Comparison of ENCODE assay signal across 8 mouse cellular contexts in genomic region chr10:41072116-41072515, GRCm38 (mm10). TPM values are rescaled to one million over a fixed set of nuclear protein-coding genes. Genes with fewer than 3 reads are reported as not detected.
DNase-seq lines count a peak whose midpoint lies in the region; ATAC-seq and TF ChIP-seq lines count a peak whose summit lies in the region.
"Had no signal": no experiment of that assay in that cellular context is flagged by ENCODE, and none has a peak within 500 bp of the region (broad histone marks: within the 10 kb centered on the region; RNA-seq: fewer than 3 reads in every experiment).

Gene Gpr6, minus strand, starts transcription at chr10:41072285.

- H3K36me3 ChIP-seq in stomach, embryonic 14.5 days (ENCODE audit: control insufficient read depth, insufficient read depth, low read length): no peaks in the 10 kb centered on the region
- H3K36me3 ChIP-seq in stomach, postnatal 0 days (ENCODE audit: control insufficient read depth, insufficient read depth, low read length): no peaks in the 10 kb centered on the region
- no peaks in the 10 kb centered on the region for H3K36me3 ChIP-seq in embryonic facial prominence, embryonic 12.5 days
- no peaks in the 10 kb centered on the region for H3K36me3 ChIP-seq in intestine, embryonic 16.5 days (ENCODE audit: control insufficient read depth, insufficient read depth, low read length)
- no peaks in the 10 kb centered on the region for H3K36me3 ChIP-seq in midbrain, embryonic 15.5 days (replicated peaks)

- peak within 1 kb of the TSS; percentile 26 for H3K4me2 ChIP-seq in stomach, embryonic 14.5 days (replicated peaks; ENCODE audit: low read depth, low read length)
- no peak within 1 kb of the TSS for H3K4me2 ChIP-seq in stomach, postnatal 0 days (replicated peaks; ENCODE audit: low read depth)
- H3K4me2 ChIP-seq in embryonic facial prominence, embryonic 12.5 days (replicated peaks): peak within 1 kb of the TSS; percentile 39
- no peak within 1 kb of the TSS for H3K4me2 ChIP-seq in intestine, embryonic 16.5 days (ENCODE audit: low read depth, low read length)
- peak within 1 kb of the TSS; percentile 97 for H3K4me2 ChIP-seq in midbrain, embryonic 15.5 days

- no peak for ATAC-seq in stomach, embryonic 14.5 days (ENCODE audit: insufficient number of reproducible peaks, insufficient read depth, low FRiP score, low read depth)
- no peak for ATAC-seq in stomach, postnatal 0 days (ENCODE audit: low FRiP score, low TSS enrichment)
- no peak for ATAC-seq in embryonic facial prominence, embryonic 12.5 days (ENCODE audit: insufficient number of reproducible peaks, insufficient read depth, low FRiP score, low TSS enrichment)
- no peak for ATAC-seq in intestine, embryonic 16.5 days
- peak; percentile 83 for ATAC-seq in midbrain, embryonic 15.5 days (replicated peaks)

- no peaks in the 10 kb centered on the region for H3K4me1 ChIP-seq in stomach, embryonic 14.5 days (ENCODE audit: control insufficient read depth, insufficient read depth, low read length)
- H3K4me1 ChIP-seq in stomach, postnatal 0 days (replicated peaks; ENCODE audit: control insufficient read depth, insufficient read depth): no peaks in the 10 kb centered on the region
- peaks cover 12% of the 10 kb centered on the region for H3K4me1 ChIP-seq in embryonic facial prominence, embryonic 12.5 days
- no peaks in the 10 kb centered on the region for H3K4me1 ChIP-seq in intestine, embryonic 16.5 days (ENCODE audit: control insufficient read depth, insufficient read depth, low read length)
- H3K4me1 ChIP-seq in midbrain, embryonic 15.5 days: peaks cover 23% of the 10 kb centered on the region

- 1% methylated on average over 23 of the region's 23 CpGs for WGBS in stomach, embryonic 14.5 days
- WGBS in stomach, postnatal 0 days: 1% methylated on average over 23 of the region's 23 CpGs
- under 1% methylated on average over 23 of the region's 23 CpGs for WGBS in embryonic facial prominence, embryonic 12.5 days
- WGBS in intestine, embryonic 16.5 days: under 1% methylated on average over 23 of the region's 23 CpGs
- under 1% methylated on average over 23 of the region's 23 CpGs for WGBS in midbrain, embryonic 15.5 days

- peaks cover 24% of the 10 kb centered on the region for H3K27me3 ChIP-seq in stomach, embryonic 14.5 days (ENCODE audit: control insufficient read depth, insufficient read depth, low read length)
- peaks cover 15% of the 10 kb centered on the region for H3K27me3 ChIP-seq in stomach, postnatal 0 days (ENCODE audit: control insufficient read depth, insufficient read depth, low read length)
- peaks cover 48% of the 10 kb centered on the region for H3K27me3 ChIP-seq in embryonic facial prominence, embryonic 12.5 days
- peaks cover 25% of the 10 kb centered on the region for H3K27me3 ChIP-seq in intestine, embryonic 16.5 days (replicated peaks; ENCODE audit: control insufficient read depth, insufficient read depth, low read length)
- H3K27me3 ChIP-seq in midbrain, embryonic 15.5 days (replicated peaks): peaks cover 14% of the 10 kb centered on the region

- no peak for TF ChIP-seq CTCF in stomach, postnatal 0 days (IDR thresholded peaks at IDR 0.05; ENCODE audit: low read depth)

- H3K27ac ChIP-seq in stomach, embryonic 14.5 days (ENCODE audit: low read length): no peak within 1 kb of the TSS
- no peak within 1 kb of the TSS for H3K27ac ChIP-seq in stomach, postnatal 0 days (replicated peaks)
- H3K27ac ChIP-seq in embryonic facial prominence, embryonic 12.5 days: no peak within 1 kb of the TSS
- H3K27ac ChIP-seq in intestine, embryonic 16.5 days (ENCODE audit: low read length): no peak within 1 kb of the TSS
- H3K27ac ChIP-seq in midbrain, embryonic 15.5 days: peak within 1 kb of the TSS; percentile 49

- no peak for TF ChIP-seq EP300 in stomach, postnatal 0 days (optimal IDR thresholded peaks at IDR 0.05)

- no peaks in the 10 kb centered on the region for H3K9me3 ChIP-seq in stomach, embryonic 14.5 days (ENCODE audit: control insufficient read depth, low read depth, low read length)
- H3K9me3 ChIP-seq in stomach, postnatal 0 days (ENCODE audit: control insufficient read depth, low read length): no peaks in the 10 kb centered on the region
- H3K9me3 ChIP-seq in embryonic facial prominence, embryonic 12.5 days: no peaks in the 10 kb centered on the region
- no peaks in the 10 kb centered on the region for H3K9me3 ChIP-seq in intestine, embryonic 16.5 days (ENCODE audit: control insufficient read depth, low read length)
- H3K9me3 ChIP-seq in midbrain, embryonic 15.5 days: no peaks in the 10 kb centered on the region

- H3K9ac ChIP-seq in stomach, embryonic 14.5 days (replicated peaks; ENCODE audit: low read depth, low read length): no peak within 1 kb of the TSS
- H3K9ac ChIP-seq in stomach, postnatal 0 days (ENCODE audit: low read length): no peak within 1 kb of the TSS
- no peak within 1 kb of the TSS for H3K9ac ChIP-seq in embryonic facial prominence, embryonic 12.5 days
- H3K9ac ChIP-seq in intestine, embryonic 16.5 days (ENCODE audit: low read depth, low read length): no peak within 1 kb of the TSS
- H3K9ac ChIP-seq in midbrain, embryonic 15.5 days: peak within 1 kb of the TSS; percentile 57

- H3K4me3 ChIP-seq in stomach, embryonic 14.5 days (ENCODE audit: low read depth, low read length): no peak within 1 kb of the TSS
- no peak within 1 kb of the TSS for H3K4me3 ChIP-seq in stomach, postnatal 0 days (ENCODE audit: low read depth, low read length)
- peak within 1 kb of the TSS; percentile 21 for H3K4me3 ChIP-seq in embryonic facial prominence, embryonic 12.5 days
- H3K4me3 ChIP-seq in intestine, embryonic 16.5 days (ENCODE audit: low read length): peak within 1 kb of the TSS; percentile 14; the same call in 1 of the 2 replicates
- peak within 1 kb of the TSS; percentile 55 for H3K4me3 ChIP-seq in midbrain, embryonic 15.5 days

- DNase-seq in stomach, postnatal 0 days (ENCODE audit: low spot score): no peak
- no peak for DNase-seq in thymus, postnatal 0 days (ENCODE audit: low spot score)
- DNase-seq in kidney, postnatal 36 days: no peak

RNA-seq across cellular contexts. Expression of gene Gpr6, which starts in this region (rescaled TPM):
- not detected in 2 replicates for polyA plus RNA-seq in stomach, embryonic 14.5 days (2014; fragmentation: Nextera tagmentation; extraction: Ambion mirVana)
- 0.07 and 0.11 TPM in 2 replicates for polyA plus RNA-seq in stomach, postnatal 0 days (2015; fragmentation: Nextera tagmentation; extraction: Ambion mirVana)
- not detected in 2 replicates for polyA plus RNA-seq in embryonic facial prominence, embryonic 12.5 days (2016; fragmentation: Nextera tagmentation; extraction: Ambion mirVana)
- not detected in 2 replicates for polyA plus RNA-seq in intestine, embryonic 16.5 days (2015; fragmentation: Nextera tagmentation; extraction: Ambion mirVana)
- 2.7 and 2.9 TPM in 2 replicates for polyA plus RNA-seq in midbrain, embryonic 15.5 days (2015; fragmentation: Nextera tagmentation; extraction: Ambion mirVana)
- polyA plus RNA-seq in thymus, postnatal 0 days (2015; fragmentation: Nextera tagmentation; extraction: Ambion mirVana): not detected in 2 replicates
- polyA plus RNA-seq: liver, embryonic 16.5 days had no signal

Comparison
In these comparisons a context has a peak if more than half of its experiments do, and no peak if none do; other contexts are left out.
1. H3K4me2 ChIP-seq: peak in stomach, embryonic 14.5 days (single experiment), embryonic facial prominence, embryonic 12.5 days (single experiment) and midbrain, embryonic 15.5 days (single experiment); none in stomach, postnatal 0 days (single experiment) and intestine, embryonic 16.5 days (single experiment).
2. H3K4me3 ChIP-seq: peak in embryonic facial prominence, embryonic 12.5 days (single experiment), intestine, embryonic 16.5 days (single experiment) and midbrain, embryonic 15.5 days (single experiment); none in stomach, embryonic 14.5 days (single experiment) and stomach, postnatal 0 days (single experiment).